8 mouse cellular contexts compared by ENCODE assay signal in the genomic region with DNA sequence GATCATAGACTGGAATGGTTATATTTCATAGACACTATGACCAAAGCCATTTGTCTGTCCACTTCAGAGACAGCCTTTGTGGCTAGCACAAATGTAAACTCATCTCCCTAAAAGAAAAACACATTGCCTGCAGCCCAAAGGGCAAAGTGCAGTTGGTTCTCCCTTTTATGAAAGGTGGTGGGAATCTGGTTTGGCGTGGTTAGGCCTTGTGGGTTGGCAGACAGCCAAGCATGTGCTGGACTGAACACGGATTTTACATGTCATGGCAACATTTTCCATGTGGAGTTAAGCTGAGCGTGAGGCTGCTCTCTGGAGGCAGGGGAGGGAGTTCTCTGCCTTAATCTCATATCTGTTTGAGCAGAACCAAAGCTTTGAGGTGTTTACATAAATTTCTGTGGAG.
DNase-seq lines count a peak whose midpoint lies in the region; ATAC-seq lines count a peak whose summit lies in the region.

No protein-coding gene starts in this region.

- H3K4me3 ChIP-seq in heart, embryonic 11.5 days (ENCODE audit: low read depth, low read length) = no peak overlapping the region
- H3K4me3 ChIP-seq in embryonic facial prominence, embryonic 11.5 days (ENCODE audit: low read depth, low read length) = no peak overlapping the region
- H3K4me3 ChIP-seq in kidney, embryonic 15.5 days (replicated peaks) = no peak overlapping the region
- no peak overlapping the region for H3K4me3 ChIP-seq in forebrain, embryonic 16.5 days (replicated peaks; ENCODE audit: low read length)

- H3K9ac ChIP-seq in heart, embryonic 11.5 days (ENCODE audit: low read depth, low read length) = no peak overlapping the region
- no peak overlapping the region for H3K9ac ChIP-seq in embryonic facial prominence, embryonic 11.5 days (replicated peaks; ENCODE audit: low read length)
- H3K9ac ChIP-seq in kidney, embryonic 15.5 days = no peak overlapping the region
- no peak overlapping the region for H3K9ac ChIP-seq in forebrain, embryonic 16.5 days (replicated peaks; ENCODE audit: low read depth, low read length)

- no peaks in the 10 kb centered on the region for H3K36me3 ChIP-seq in heart, embryonic 11.5 days (ENCODE audit: control insufficient read depth, insufficient read depth, low read length)
- no peaks in the 10 kb centered on the region for H3K36me3 ChIP-seq in embryonic facial prominence, embryonic 11.5 days (replicated peaks; ENCODE audit: control insufficient read depth, insufficient read depth, low read depth, low read length)
- no peaks in the 10 kb centered on the region for H3K36me3 ChIP-seq in kidney, embryonic 15.5 days
- no peaks in the 10 kb centered on the region for H3K36me3 ChIP-seq in forebrain, embryonic 16.5 days (ENCODE audit: control insufficient read depth, insufficient read depth)

- ATAC-seq in heart, embryonic 11.5 days (replicated peaks; ENCODE audit: insufficient number of reproducible peaks, low FRiP score, low TSS enrichment) = no peak
- ATAC-seq in embryonic facial prominence, embryonic 11.5 days (replicated peaks; ENCODE audit: insufficient number of reproducible peaks, low FRiP score, low TSS enrichment, low read depth) = no peak
- ATAC-seq in kidney, embryonic 15.5 days (replicated peaks; ENCODE audit: low FRiP score) = peak; percentile 35
- no peak for ATAC-seq in forebrain, embryonic 16.5 days

- no peak overlapping the region for H3K4me2 ChIP-seq in heart, embryonic 11.5 days
- no peak overlapping the region for H3K4me2 ChIP-seq in embryonic facial prominence, embryonic 11.5 days (ENCODE audit: low read depth, low read length)
- H3K4me2 ChIP-seq in kidney, embryonic 15.5 days = no peak overlapping the region
- H3K4me2 ChIP-seq in forebrain, embryonic 16.5 days (ENCODE audit: low read length) = no peak overlapping the region

- no peak for DNase-seq in heart, postnatal 36 days
- DNase-seq in embryonic facial prominence, embryonic 11.5 days (ENCODE audit: low spot score) = peak; percentile 41
- peak; percentile 43 for DNase-seq in lung, postnatal 36 days
- DNase-seq in thymus, postnatal 14 days = no peak
- no peak for DNase-seq in spleen, postnatal 36 days (ENCODE audit: low spot score in 2 of 2)

- H3K4me1 ChIP-seq in heart, embryonic 11.5 days (ENCODE audit: control insufficient read depth, insufficient read depth, low read length) = peaks cover 8% of the 10 kb centered on the region
- no peaks in the 10 kb centered on the region for H3K4me1 ChIP-seq in embryonic facial prominence, embryonic 11.5 days (ENCODE audit: control insufficient read depth, insufficient read depth, low read length)
- peaks cover 28% of the 10 kb centered on the region for H3K4me1 ChIP-seq in kidney, embryonic 15.5 days
- H3K4me1 ChIP-seq in forebrain, embryonic 16.5 days (replicated peaks; ENCODE audit: control insufficient read depth, insufficient read depth, low read length) = no peaks in the 10 kb centered on the region

- intact Hi-C loops in heart, postnatal 36 days (cut with DNase I) = no loop called here

- WGBS in heart, embryonic 11.5 days (ENCODE audit: insufficient replicate concordance) = 45% methylated on average over 3 of the region's 3 CpGs
- WGBS in embryonic facial prominence, embryonic 11.5 days = 51% methylated on average over 3 of the region's 3 CpGs
- WGBS in kidney, embryonic 15.5 days = 7% methylated on average over 3 of the region's 3 CpGs
- 44% methylated on average over 3 of the region's 3 CpGs for WGBS in forebrain, embryonic 16.5 days

- peak overlapping the region; percentile 25; the same call in 1 of the 2 replicates for H3K27ac ChIP-seq in heart, embryonic 11.5 days (ENCODE audit: low read depth, low read length)
- no peak overlapping the region for H3K27ac ChIP-seq in embryonic facial prominence, embryonic 11.5 days (replicated peaks; ENCODE audit: low read depth, low read length)
- peak overlapping the region; percentile 91 for H3K27ac ChIP-seq in kidney, embryonic 15.5 days
- no peak overlapping the region for H3K27ac ChIP-seq in forebrain, embryonic 16.5 days (ENCODE audit: low read length)

- H3K9me3 ChIP-seq in heart, embryonic 11.5 days (replicated peaks; ENCODE audit: control insufficient read depth, low read length) = no peaks in the 10 kb centered on the region
- no peaks in the 10 kb centered on the region for H3K9me3 ChIP-seq in embryonic facial prominence, embryonic 11.5 days (replicated peaks; ENCODE audit: control insufficient read depth, low read length)
- H3K9me3 ChIP-seq in kidney, embryonic 15.5 days (replicated peaks) = no peaks in the 10 kb centered on the region
- H3K9me3 ChIP-seq in forebrain, embryonic 16.5 days (ENCODE audit: control insufficient read depth, low read length) = no peaks in the 10 kb centered on the region

- H3K27me3 ChIP-seq in heart, embryonic 11.5 days (ENCODE audit: control insufficient read depth, insufficient read depth, low read length) = no peaks in the 10 kb centered on the region
- no peaks in the 10 kb centered on the region for H3K27me3 ChIP-seq in embryonic facial prominence, embryonic 11.5 days (ENCODE audit: control insufficient read depth, insufficient read depth, low read length)
- no peaks in the 10 kb centered on the region for H3K27me3 ChIP-seq in kidney, embryonic 15.5 days
- H3K27me3 ChIP-seq in forebrain, embryonic 16.5 days (replicated peaks; ENCODE audit: control insufficient read depth, insufficient read depth, low read length) = no peaks in the 10 kb centered on the region

Comparison
In these comparisons a context has a peak if more than half of its experiments do, and no peak if none do; other contexts are left out.
1. H3K27ac ChIP-seq: peak in heart, embryonic 11.5 days (single experiment) and kidney, embryonic 15.5 days (single experiment); none in embryonic facial prominence, embryonic 11.5 days (single experiment) and forebrain, embryonic 16.5 days (single experiment).
2. DNase-seq: peak in embryonic facial prominence, embryonic 11.5 days (single experiment) and lung, postnatal 36 days (single experiment); none in heart, postnatal 36 days (0 of 2), thymus, postnatal 14 days (single experiment) and spleen, postnatal 36 days (0 of 2).